Mouse (Mus musculus): ENCODE measurements around the gene Slc35f5.
"Not testable (repeated sequence)": the region's sequence is repeated elsewhere in the genome, so short reads cannot be mapped to it uniquely, and the experiment has no call there.

DNA sequence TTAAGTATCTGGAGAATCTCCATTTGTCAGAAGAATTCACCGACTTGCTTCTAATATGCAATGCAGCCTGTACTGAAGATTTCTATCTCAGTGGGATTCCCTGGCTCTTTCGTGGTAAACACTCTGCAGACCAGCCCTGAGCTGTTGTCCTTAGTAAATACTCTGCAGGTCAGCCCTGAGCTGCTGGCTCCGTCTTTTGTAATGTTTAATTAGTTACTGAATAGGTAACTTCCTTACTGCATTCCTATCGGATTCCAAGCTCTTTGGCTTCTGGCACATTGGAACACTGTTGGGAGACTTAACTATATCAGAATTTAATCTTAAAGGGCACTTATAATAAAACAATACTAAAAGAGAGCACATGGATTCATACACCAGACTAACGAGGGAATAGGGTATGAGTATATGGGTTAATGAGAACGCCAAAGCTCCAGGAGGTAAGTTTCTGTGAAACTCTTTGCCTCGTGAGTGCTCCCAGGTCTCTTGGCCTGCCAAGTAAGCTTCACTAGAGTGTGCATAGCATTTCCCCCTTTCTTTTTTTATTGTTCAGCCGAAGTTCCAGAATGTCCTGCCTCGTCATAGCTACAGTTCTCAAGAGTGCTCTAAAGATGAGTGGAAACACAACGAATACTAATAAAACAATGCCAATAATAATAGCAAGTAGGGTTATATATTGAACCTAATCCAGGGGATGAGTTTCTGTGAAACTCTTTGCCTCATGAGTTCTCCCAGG lies 27.0 kb upstream of the Slc35f5 start:
- not testable (repeated sequence) for TF ChIP-seq CTCF (IDR thresholded peaks at IDR 0.05; ENCODE audit: control insufficient read depth, insufficient read depth, insufficient read length); USF1 (IDR thresholded peaks at IDR 0.05; ENCODE audit: low read depth)

Measured in C2C12 (cell line).